Mouse (Mus musculus) fibroblast of lung, adult 2 months (primary cell): ENCODE data around the gene Ldlrad3.

Experiments used
- DNase-seq: peaks from one replicate; pipeline ENCODE4 v3.0.0-alpha.2; 2011; ENCODE audit warnings: low read depth

Ldlrad3 gene

GRCm38 (mm10) chr2:102116521-102117401, 69.4 kb downstream of the Ldlrad3 start:
- DNase-seq, result no peak

DNA sequence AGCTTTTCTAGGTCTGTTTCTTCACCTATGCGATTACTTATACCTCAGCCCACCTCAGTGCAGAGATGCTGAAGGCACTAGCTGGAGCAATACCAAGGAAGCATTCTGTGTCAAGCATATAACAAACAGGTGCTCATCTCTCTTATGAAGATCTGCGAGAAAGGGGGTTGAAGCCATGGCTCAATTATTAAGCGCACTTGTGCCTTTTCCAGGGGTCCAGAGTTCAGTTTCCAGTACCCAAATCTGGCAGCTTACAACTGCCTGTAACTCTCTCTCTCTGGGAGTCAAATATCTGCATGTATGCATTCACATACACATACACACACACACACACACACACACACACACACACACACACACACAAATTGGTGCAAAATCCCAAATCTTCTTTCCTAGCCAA, 72.4 kb downstream of the Ldlrad3 start:
- DNase-seq, result no peak

DNA sequence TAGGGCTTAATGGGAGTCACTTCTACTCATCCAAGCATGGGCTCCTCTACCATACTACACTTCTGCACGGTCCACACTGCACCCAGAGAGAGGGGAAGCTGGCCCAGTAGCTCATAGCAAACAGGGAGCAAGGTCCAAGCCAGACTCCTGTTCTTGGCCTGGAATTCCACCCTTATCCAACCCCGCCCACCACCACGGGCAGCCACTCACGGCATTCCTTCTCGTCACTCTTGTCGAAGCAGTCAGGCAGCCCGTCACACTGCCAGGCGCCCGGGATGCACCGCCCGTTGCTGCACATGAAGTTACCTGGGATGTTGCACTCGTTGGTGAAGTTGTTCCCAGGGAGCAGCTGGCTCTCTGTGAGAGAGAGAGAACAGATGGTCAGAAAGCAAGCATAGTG, 72.9 kb downstream of the Ldlrad3 start:
- no peak for DNase-seq

DNA sequence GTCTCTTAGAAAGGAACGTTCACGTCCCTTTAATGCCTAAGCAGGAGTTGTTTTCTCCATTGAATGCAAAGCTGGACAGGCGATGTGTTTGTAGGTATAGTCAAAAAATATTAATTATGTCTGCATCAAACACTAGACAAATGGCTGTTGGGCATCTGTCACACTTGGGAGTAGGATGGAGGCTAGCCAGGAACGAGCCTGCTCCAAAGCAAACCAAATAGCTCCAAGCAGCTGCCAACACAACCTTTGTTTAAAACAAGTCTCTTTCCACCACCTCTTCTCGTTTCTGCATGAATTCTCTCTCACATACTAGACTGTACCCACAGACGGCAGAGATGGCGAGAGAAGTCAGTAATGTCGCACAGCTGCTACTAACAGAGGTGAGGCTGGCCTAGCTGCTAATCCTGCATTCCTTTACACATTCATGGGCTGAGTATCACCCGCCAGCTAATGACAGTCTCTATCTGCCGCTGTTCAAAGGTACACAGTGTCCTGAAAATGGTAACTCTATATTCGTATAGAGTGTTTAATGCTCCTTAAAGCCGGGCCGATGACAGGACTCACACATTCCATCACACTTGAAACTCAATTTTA, 74.2 kb downstream of the Ldlrad3 start:
- no peak for DNase-seq

- DNase-seq, result no peak
Observed at GRCm38 (mm10) chr2:102110306-102110705, 75.9 kb downstream of the Ldlrad3 start.

DNA sequence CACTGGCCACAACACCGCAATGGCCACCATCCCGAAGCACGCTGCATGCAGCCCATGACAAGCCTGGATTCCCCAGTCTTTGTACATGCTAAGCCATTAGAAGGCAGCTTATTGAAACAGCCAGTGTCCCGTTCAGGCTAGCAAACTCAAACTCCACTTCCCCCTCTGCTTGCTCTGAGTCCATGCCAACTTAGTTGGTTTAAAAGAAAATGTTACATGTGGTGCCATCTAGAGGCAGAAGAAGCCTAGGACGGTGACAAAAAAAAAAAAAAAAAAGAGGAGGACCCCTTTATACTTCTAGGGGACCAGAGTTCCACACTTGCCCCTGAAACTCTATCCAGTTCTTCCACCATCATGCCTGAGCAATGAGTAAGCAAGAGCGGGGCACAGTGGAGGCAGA, 78.9 kb downstream of the Ldlrad3 start:
- DNase-seq, result no peak

GRCm38 (mm10) chr2:102106728-102107127, 79.5 kb downstream of the Ldlrad3 start:
- DNase-seq, result no peak

- no peak for DNase-seq
Observed at GRCm38 (mm10) chr2:102105454-102105853, 80.7 kb downstream of the Ldlrad3 start.

GRCm38 (mm10) chr2:102103955-102104354, 82.2 kb downstream of the Ldlrad3 start:
- no peak for DNase-seq

DNA sequence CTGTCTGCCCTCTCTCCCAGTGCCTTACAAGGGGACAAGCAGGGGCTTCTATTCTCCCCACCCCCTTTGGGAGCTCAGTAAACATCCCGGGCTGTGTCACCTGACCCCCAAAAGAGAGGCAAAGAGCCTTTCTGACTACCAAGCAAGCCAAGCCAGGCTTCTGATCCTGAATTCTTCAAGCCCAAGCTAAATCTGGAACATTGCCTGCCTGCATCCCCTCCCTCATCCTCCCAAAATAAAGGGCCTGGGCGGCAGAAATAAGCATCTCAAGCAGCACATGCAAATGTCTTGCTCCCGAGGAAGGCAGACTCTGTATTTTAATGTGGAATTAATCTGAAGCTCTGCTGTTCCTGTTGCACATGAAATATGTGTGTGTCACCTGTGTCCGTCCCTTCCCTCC, 85.7 kb downstream of the Ldlrad3 start:
- DNase-seq, result no peak

DNA sequence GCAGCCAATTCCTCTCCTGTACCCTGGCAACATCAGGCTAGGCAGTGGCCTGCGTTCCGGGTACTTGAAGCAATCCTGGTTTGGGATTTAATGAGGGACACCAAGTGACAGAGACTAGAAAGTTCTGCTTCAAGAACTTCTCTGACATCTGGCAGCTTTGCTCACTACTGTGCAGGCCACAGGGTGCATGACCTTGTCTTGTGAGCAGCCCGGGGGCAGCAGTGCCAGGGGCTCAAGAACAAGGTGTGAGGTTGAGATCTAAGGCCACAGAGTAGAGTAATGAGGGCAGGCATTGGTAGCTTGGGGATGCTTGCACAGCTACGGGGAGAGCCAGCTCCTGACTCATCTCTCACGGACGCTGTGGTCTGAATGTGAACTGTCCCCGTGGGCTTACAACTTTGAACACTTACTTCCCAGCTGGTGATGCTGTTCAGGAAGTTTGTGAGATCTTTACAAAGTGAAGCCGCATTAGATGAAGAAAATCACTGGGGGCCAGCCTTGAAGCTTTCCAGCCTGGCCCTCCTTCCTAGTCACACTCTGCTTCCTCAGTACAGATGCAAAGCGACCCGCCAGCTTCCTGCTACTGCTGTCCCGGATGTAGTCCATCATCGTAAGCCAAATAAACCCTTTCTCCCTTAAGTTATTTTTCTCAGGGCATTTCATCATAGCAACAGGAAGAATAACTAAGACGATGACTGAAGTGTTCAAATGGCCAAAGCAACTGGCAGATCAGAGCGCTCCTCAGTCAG, 86.3 kb downstream of the Ldlrad3 start:
- no peak for DNase-seq

DNA sequence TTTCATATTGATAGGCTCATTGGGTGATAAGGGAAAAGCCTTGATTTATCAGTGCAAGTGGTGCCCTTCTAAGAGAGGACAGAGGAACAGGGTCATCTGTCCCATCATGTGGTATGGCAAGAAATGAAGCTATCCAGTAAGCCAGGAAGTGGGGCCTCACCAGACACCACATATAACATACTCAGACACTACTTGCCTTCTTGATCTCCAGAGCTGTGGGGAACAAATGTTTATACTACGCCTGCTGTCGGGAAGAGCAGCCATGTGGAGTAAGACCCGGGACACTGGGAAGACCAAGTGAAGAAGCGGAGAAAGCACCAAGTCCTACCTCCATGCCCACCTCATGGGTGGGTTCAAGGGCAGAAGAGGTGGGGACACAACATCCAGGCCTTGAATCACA, 86.9 kb downstream of the Ldlrad3 start:
- no peak for DNase-seq

GRCm38 (mm10) chr2:102094773-102095172, 91.4 kb downstream of the Ldlrad3 start:
- DNase-seq, result no peak

DNA sequence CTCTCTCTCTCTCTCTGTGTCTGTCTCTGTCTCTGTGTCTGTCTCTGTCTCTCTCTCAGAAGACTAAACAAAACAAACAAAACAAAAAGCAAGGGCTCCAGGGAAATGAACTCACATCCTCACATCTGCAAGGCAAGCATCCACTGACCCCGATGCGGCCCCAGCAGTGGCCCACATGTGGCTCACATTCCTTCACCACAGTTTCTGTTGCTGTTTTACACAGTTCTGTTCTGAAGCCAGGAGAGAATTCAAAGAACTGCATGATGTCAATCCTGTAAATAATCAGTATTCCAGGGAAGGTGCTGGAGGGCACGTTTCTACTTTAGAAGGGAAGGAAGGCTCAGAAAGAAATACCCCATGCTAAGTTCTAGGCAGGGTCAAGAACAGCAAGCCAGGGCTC, 91.9 kb downstream of the Ldlrad3 start:
- no peak for DNase-seq

DNA sequence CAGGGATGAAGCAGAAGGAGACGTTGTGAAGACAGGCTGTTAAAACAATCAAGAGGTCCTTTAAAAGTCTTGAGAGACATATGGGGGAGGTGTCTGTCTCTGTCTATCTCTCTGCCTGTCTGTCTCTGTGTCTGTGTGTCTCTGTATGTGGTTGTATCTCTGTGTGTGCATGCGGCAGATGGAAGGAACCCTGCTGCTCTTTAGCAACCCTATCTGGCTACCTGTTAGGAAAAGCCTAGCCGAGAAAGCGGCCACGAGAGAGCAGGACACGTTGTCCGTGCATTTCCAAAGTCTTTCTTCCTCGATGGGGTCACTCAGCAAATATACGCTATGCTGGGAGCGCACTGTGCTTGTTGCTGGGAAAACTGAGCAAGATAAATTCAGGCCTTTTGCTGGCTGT, 93.6 kb downstream of the Ldlrad3 start:
- DNase-seq, result no peak

- no peak for DNase-seq
Observed at GRCm38 (mm10) chr2:102091516-102092350, 94.5 kb downstream of the Ldlrad3 start.

DNA sequence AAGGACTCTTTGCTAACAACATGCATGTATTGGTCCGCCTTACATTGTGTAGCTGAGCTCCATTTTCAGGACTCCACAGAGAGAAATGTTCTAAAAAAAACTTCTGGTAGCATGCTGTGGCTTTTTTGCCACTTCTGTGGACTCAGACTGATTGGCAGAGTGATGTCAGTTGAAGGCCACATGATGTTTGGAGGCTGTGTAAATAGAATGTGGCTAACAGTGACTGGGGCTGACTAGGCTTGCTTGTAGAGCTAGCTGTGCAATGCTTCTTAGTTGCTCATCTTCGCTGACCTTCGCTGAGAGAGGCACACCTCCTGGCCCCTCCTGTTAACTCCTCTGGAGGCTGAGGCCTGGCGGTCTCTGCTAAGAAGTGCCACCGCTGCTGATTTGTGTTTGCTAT, 98.4 kb downstream of the Ldlrad3 start:
- DNase-seq, result no peak

- no peak for DNase-seq
Observed at GRCm38 (mm10) chr2:102086583-102086982, 99.6 kb downstream of the Ldlrad3 start.

DNA sequence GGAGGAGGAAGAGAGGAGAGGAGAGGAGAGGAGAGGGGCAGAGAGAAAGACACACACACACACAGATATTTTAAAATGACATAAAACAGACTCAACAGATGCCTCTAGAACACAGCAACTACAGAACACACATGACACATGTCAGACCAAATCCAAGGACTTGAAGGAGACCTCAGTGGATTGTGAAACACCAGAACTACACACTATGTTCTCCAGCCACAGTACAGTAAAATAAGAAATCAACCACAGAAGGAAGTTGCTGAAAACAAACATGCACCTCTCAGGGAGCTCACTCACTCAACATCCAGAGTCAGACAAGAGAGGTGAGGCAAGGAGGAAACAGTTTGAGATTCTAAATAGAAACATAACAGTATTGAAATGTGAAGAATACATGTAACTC, 103.4 kb downstream of the Ldlrad3 start:
- DNase-seq, result no peak

- peak; percentile 32 for DNase-seq
Observed at GRCm38 (mm10) chr2:102077554-102077953, 108.6 kb downstream of the Ldlrad3 start.

- DNase-seq, result no peak
Observed at GRCm38 (mm10) chr2:102076237-102076636, 109.9 kb downstream of the Ldlrad3 start.
